Mouse (Mus musculus) c-Kit-negative CD71-positive TER-119-positive erythroid progenitor cells, embryonic 14.5 days (primary cell): ENCODE results near the gene Hba-a1.
"Not testable (repeated sequence)": the region's sequence is repeated elsewhere in the genome, so short reads cannot be mapped to it uniquely, and the experiment has no call there.

Source experiments
- DNase-seq: peaks from one replicate; pipeline ENCODE4 v3.0.0-alpha.2; 2013; ENCODE audit warnings: low read depth, low spot score

Hba-a1 gene

DNA sequence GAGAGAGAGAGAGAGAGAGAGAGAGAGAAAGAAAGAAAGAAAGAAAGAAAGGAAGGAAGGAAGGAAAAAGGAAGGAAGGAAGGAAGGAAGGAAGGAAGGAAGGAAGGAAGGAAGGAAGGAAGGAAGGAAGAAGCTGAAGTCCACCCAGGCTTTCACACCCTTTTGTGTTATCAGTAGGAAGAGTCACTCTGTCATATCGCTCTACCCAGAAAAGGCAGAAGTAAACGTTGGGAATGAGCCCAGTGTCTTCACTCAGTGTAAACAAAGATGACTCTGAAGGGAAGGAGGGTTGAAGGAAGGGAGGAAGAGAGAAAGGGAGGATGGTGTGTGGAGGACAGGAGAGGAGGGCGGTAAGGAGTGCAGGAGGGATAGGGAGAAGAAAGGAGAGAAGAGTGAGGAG, 10.2 kb downstream of the Hba-a1 start:
- peak; percentile 71 for DNase-seq

DNA sequence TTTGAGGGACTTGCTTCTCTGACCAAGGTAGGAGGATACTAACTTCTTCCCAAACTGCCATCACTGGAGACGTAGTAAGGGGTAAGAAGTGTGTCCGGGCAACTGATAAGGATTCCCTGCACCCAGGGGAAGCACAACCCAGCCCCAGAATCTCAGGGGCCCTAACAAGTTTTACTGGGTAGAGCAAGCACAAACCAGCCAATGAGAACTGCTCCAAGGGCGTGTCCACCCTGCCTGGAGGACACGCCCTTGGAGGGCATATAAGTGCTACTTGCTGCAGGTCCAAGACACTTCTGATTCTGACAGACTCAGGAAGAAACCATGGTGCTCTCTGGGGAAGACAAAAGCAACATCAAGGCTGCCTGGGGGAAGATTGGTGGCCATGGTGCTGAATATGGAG, 12.9 kb downstream of the Hba-a1 start, which contains the start of gene Hba-a2:
TSS of gene Hba-a2 (plus strand) at position 287 of the 400 bp plus-strand sequence.
- not testable (repeated sequence) for DNase-seq

DNA sequence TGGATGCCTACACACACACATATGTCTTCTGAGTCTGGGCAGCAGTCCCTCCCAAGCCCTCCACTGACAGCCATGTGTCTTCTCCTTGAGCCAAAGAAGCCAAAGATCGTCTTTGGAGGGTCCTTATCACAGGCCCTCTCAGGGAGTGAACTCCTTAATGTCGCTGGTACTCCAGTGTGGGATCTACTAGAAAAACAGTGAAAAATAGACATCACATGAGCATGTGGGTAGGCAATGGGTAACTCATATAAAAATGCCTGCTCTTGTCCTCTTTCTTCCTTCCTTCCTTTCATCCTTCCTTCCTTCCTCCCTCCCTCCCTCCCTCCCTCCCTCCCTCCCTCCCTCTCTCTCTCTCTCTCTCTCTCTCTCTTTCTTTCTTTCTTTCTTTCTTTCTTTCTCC, 14.1 kb downstream of the Hba-a1 start:
- peak; percentile 73 for DNase-seq

GRCm38 (mm10) chr11:32297866-32298531, 14.7 kb downstream of the Hba-a1 start:
- DNase-seq, result peak; percentile 76

DNA sequence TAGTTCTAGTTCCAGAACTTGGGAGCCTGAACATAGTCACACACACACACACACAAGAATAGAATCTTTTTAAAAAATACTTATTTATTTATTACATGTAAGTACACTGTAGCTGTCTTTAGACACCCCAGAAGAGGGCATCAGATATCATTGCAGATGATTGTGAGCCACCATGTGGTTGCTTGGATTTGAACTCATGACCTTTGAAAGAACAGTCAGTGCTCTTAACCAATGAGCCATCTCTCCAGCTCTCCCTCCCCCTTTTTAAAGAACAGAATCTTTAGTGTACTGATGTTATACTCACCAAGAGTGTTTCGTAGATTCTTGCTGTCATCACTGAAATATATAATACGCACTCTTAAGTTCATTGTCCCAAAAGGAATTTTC, 15.2 kb downstream of the Hba-a1 start:
- DNase-seq, result no peak

GRCm38 (mm10) chr11:32299865-32300264, 16.6 kb downstream of the Hba-a1 start, which contains the start of gene Hbq1a:
Hbq1a (plus strand) TSS chr11:32300069.
- DNase-seq, result not testable (repeated sequence)

- no peak for DNase-seq
These were observed 17.3 kb downstream of the Hba-a1 start for GRCm38 (mm10) chr11:32300279-32301267.

DNA sequence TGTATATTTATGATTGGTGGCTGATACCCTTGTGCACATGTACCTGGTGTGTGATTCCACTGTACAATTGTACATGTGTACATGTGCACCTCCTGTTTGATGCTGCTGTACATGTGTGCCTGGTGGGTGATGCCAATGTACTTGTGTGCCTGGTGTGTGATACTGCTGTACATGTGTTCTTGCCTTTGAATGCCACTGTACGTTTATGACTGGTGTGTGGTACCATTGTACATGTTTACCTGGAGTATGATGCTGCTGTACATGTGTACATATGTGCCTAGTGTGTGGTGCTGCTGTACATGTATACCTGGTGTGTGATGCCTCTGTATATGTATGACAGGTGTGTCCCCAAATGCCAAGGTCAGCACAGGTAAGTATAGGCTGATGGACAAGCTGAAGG, 18.2 kb downstream of the Hba-a1 start:
- DNase-seq, result no peak

- no peak for DNase-seq
These were observed 19.6 kb downstream of the Hba-a1 start for GRCm38 (mm10) chr11:32302824-32303419.

- DNase-seq, result no peak
These were observed 20.1 kb downstream of the Hba-a1 start for GRCm38 (mm10) chr11:32303455-32303854.

- no peak for DNase-seq
These were observed 23.7 kb downstream of the Hba-a1 start for GRCm38 (mm10) chr11:32307006-32307405.

GRCm38 (mm10) chr11:32309446-32309845, 26.1 kb downstream of the Hba-a1 start:
- DNase-seq, result no peak

DNA sequence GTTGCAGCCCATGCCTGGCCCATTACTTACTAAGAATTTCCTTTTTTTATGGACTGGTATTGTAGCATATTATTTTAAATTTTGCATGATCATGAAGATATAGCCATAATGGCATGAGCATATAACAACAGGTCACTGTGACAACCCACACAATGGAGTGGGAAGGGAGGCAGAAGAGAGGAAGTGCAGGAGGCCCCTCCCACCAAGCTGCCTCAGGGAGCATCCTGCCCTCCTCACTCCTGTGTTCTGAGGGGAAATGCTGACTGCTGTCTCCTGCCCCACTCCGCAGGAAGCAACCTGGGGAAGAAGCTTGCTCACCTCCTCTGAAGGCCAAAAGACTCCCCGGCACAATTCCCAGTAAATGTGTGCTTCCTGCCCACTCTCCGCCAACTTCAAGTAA, 26.6 kb downstream of the Hba-a1 start:
- no peak for DNase-seq

GRCm38 (mm10) chr11:32316009-32316408, 32.7 kb downstream of the Hba-a1 start:
- no peak for DNase-seq

- DNase-seq, result no peak
These were observed 37.3 kb downstream of the Hba-a1 start for GRCm38 (mm10) chr11:32320507-32321195.

- peak; percentile 81 for DNase-seq
These were observed 37.9 kb downstream of the Hba-a1 start for GRCm38 (mm10) chr11:32321196-32321565.

DNA sequence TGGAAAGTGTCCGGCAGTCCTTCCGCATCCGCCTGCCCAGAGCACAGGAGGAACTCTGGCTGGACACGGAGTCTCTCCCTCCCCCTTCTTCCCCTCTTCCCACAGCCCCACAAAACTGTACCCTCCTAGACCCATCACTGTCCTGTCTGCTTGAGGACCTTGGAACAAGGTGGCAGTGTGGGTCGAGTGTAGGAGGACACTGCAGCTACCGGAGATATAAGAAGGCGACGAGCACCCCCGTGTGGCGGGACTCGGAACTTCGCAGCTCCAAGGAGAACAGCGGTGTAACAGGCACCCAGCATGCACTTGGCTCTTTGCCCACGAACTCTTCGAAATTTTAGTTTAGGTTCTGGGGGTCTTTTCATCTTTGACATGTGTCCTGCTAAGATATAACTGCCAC, 41.3 kb downstream of the Hba-a1 start:
- peak; percentile 71 for DNase-seq

DNA sequence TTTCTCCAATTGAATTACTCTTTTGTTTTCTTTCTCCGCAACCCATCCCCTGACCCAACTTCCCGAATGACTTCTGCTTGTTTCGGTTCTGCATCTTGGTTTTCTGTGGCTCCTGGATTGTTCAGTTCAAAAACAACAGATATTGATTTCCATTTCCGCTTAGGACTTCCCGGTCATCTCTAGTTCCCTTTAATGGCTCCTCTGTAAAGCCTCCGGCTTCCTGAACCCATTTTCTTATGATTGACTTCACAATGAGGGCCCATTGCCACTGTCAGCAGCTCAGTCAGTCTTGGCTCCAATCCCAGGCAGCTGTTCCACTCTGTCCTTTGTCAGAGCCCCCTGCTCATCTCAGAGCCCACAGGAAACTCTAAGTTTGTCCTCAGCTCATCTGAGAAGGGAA, 47.8 kb downstream of the Hba-a1 start:
- DNase-seq, result no peak

DNA sequence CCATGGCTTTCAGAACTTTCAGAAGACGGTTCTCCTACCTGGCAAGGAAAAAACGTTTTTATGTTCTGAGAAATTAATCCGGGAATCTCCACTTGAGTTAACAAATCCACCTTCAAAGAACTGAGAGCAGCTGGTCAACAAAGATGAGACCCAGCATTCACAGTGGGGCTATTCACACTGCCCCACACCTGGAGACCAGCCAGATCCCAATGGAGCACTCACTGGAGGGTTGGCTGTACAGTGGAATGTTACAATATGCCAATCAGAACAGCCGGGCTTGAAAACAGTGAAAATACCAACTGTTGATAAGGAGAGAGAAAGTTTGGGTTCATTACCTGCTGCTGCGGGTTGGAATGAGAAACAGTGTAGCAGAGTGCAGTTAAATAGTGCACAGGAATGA, 48.5 kb downstream of the Hba-a1 start:
- no peak for DNase-seq

DNA sequence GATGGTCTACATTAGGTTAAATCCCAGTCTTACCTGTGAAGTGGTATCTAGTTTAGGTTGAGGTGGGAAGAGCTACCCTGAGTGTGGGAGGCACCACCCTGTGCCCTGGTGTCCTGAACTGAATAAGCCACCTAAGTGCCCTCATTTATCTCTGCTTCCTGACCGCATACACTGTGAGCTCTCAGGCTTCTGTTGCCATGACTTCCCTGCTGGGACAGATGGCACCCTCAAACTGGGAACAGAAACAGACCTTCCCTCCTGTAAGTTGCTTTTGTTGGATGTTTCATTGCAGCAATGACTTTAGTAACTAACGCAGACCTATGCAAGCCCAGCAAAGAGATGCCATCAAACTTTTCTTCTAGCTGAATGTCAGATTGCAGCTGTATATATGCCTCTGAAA, 49.9 kb downstream of the Hba-a1 start:
- DNase-seq, result no peak
